Mouse (Mus musculus) embryo, embryonic 10.5 days (tissue): ENCODE measurements around the gene Sytl2.
A peak's percentile ranks its signal among the peaks of the same experiment; 100 is the strongest.

ENCODE experiments used
- DNase-seq: peaks from one replicate; pipeline ENCODE4 v3.0.0-alpha.2; 2015; ENCODE audit warnings: low spot score

The Sytl2 gene

GRCm38 (mm10) chr7:90370071-90370851, 68.2 kb downstream of the Sytl2 start:
- no peak for DNase-seq

GRCm38 (mm10) chr7:90372804-90373203, 70.8 kb downstream of the Sytl2 start:
- DNase-seq, result no peak

DNA sequence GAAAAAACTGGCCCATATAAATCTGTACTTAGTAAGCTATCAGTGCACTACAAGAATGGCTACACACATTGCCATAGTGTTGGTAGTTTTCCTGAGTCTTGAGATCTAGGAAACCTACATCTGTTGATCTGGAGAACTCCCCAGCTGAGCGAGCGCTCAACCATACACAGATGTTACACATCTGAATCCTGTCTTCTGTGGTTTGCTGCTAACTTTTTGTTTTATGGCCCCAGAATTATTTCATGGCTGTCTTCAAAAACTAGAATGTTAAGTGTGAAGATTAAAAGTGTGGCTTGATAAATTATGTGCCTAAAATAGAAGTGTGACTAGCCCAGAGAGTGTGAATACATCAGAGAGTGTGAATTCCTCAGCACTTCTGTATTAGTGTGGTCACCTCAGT, 82.4 kb downstream of the Sytl2 start:
- no peak for DNase-seq

DNA sequence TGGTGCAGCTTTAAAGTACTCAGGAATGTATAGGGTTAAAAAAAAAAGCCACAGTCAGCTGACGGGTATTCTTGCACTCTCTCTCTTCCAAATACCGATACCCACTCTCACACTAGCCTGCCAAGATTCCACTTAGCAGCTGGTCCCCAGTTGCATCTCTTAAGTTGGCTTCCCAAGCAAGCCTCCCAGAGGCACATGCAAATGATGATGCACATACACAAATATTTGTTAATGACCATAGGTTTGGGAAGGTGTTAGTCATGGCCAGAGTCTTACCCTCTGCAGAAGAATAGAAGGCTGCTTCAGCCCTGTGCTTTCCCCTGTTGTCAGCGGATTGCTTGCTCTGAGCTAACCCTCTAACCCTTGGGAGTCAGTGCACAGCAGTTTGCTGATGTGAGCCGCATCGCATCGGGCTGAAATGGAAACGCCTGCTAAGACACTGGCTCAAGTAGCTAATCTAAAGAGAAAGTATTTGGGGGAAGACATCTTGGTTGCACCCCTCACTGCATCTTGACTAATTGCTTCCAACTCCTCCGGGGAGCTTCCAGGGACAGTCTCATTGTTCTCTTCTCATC, 84.9 kb downstream of the Sytl2 start:
- DNase-seq, result peak; percentile 43

- peak; percentile 24 for DNase-seq
Measured at GRCm38 (mm10) chr7:90389765-90390164, 87.7 kb downstream of the Sytl2 start.

GRCm38 (mm10) chr7:90395073-90395472, 93.0 kb downstream of the Sytl2 start:
- no peak for DNase-seq

DNA sequence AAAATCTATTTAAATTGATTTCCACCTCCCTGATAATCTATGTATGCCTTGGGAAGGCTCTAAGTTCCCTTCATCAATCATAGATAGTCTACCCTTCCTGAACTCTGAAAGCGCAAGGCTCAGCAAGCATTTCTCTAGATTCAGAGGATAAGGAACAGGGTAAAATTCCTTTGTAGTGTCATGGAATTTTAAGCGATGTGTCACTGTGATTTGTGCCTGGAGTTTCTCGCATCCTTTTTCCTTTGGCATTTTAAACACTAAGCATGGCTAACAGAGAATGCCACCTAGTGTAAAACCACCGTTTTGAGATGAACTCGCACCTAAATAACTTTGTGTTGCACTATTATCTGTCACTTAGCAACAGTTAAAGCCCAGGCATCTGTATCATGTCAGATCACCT, 93.9 kb downstream of the Sytl2 start:
- peak; percentile 22 for DNase-seq

DNA sequence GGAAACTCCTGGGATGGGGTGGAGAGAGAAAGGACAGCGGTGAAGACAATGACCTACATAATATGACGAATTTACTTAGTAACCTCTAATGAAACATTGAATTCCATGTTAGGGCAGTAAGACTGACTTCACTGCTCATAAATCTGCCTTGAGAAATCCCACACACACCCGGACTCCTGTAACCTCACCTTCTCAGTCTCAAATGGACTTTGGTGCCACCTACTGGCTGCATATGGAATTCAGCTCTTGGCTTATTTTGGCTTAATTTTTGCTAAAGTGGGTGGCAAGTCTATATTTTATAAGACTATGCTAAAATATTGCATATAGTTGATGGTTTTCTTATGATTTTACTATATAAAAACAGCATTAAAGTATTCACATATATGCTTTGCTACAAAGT, 107.9 kb downstream of the Sytl2 start:
- peak; percentile 81 for DNase-seq

DNA sequence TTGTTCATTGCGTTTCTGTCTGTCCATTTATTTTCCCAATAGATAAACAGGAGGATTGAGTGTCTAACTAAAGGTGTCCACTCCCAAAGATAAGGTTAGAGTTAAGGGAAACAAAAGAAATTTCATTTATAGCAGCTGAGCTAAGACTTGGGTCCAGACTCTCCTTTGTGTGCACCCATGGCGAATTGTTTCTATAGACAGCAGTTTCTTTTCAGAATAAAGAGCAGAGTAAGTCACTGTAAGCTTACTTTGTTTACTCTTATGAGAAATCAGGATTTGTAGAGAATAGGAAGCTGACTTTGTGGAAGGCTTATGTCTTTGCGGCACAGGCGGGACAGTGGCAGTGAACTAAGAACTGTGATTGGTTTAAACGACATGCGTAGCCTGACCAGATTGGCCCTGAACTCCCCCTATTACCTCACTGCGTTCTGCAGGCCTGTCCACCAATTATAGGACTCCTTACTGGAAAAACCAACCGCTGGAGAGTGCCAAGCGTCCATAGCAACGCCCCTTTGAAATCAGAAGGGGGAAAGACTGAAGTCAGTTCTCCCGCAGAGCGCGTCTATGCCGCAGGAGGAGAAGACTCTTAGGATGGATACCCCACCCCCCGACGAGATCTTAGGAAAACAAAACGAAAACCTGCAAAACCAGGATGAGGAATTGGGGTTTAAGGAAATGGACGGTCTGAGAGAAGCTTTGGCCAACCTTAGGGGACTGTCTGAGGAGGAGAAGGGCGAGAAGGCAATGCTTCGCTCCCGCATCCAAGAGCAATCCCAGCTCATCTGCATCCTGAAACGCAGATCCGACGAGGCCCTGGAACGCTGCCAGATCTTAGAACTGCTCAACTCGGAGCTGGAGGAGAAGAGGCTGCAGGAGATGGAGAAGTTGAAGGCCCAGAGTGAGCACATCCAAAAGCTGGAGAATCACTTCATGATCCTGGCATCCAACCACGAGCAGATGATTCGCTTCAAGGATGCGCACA, 124.3 kb downstream of the Sytl2 start, which contains the start of gene Ccdc89:
TSS of gene Ccdc89 (plus strand) at position 558 of the 982 bp plus-strand sequence.
- peak; percentile 92 for DNase-seq

DNA sequence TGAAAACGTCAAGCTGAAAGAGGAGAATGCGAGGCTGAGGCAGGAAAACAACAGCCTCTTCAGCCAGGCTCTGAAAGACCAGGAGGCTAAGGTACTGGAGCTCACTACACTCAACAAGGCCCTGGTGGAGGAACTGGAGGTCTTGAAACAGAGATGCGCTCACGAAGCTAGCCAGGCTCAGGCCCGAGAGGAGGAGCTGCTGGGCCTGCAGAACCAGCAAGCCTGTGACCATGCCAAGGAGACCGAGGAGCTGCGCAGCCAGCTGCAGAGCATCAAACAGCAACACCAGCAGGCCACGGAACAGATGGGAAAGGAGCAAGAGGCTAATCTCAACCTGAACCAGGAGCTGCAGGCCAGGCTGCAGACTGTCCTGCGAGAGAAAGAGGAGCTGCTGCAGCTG, 125.0 kb downstream of the Sytl2 start:
- DNase-seq, result no peak

DNA sequence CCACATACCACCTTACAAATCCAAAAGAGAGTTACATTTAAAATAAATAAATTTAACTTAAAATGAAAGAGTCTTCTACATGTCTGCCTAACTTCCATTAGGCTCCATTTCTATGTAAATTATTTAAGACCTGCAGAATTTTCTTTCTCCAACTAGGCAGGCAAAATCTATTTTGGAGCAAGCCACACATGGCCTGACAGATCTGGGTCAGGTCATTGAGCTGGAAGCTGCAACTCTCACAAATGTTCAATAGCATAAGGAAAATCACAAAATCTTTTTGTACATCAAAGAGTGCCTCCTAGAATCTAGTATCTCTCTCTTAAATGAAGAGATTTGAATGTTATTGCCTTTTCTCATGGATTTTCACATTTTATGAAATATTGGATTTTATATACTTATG, 130.2 kb downstream of the Sytl2 start:
- no peak for DNase-seq

GRCm38 (mm10) chr7:90440044-90440443, 138.0 kb downstream of the Sytl2 start:
- DNase-seq, result no peak

DNA sequence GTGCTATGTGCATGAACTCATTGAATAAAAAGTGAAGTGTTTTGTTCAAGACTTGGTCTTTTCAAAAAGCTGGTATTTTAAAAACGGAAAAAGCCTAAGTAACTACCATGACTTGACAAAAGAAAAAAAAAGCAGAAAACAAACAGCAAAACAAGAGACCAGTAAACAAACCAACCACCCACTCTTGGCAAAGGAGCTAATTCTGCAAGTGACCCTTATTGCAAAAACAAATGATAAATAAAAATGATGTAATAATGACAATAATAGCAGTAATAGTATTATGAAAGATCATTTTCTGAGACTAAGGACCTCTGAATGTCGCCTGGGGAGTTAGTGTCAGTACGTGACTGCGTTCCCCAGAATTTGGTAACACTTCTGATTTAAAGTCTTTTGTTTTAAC, 140.0 kb downstream of the Sytl2 start:
- DNase-seq, result no peak

DNA sequence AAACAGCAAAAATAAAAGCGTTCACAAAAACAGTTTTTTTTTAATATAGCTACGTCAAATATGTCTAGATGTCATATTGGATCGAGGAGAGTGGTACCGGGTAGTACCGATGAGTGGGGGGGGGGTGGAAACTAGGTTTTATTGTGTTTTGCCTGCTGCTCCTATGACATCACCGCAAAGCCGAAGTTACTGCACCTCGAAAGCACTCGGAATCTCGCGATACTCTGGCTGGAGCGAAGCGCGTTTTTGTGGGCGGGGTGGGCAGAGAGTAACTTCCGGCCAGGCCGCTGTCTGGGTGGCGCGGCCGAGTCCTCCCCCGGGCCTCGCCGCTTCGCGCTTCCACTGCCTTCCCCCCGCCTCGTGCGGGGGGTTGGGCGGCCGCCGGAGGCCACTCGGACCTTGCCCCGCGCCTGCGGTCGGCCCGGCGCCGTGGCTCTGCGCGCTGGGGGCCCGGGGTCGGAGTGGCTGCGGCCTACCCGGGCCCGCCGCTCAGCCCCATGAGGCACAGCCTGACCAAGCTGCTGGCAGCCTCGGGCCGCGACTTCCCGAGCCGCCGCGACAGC, 140.5 kb downstream of the Sytl2 start, which contains the start of gene Crebzf:
TSS of gene Crebzf (plus strand) at position 212 of the 563 bp plus-strand sequence.
- DNase-seq, result peak; percentile 99

- DNase-seq, result peak; percentile 74
Measured at GRCm38 (mm10) chr7:90443101-90444091, 141.3 kb downstream of the Sytl2 start.

- peak; percentile 52 for DNase-seq
Measured at GRCm38 (mm10) chr7:90444206-90444605, 142.2 kb downstream of the Sytl2 start.

- DNase-seq, result peak; percentile 3
Measured at GRCm38 (mm10) chr7:90456149-90456844, 154.2 kb downstream of the Sytl2 start.

GRCm38 (mm10) chr7:90456845-90457468, 154.9 kb downstream of the Sytl2 start, which contains the start of gene Tmem126a:
TSS of gene Tmem126a (minus strand) at chr7:90457229.
- DNase-seq, result peak; percentile 93

DNA sequence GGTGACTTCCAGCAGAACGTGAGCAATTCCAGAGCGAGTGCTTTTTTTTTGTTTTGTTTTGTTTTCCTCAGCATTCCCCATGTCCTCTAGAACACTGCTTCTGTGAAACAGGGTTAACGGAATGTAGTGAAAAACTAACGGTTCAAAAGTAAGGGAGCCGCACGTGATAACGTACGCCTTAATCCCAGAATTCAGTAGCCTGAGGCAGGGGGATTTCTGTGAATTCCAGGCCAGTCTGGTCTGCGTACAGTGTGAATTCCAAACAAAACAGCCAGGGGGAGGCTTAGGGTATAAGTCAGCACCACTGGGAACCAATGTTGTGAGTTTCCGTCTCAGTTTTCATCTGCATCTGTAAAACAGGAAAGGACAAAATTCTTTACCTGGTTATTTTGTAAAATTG, 155.5 kb downstream of the Sytl2 start:
- peak; percentile 68 for DNase-seq
